9 mouse cellular contexts compared by ENCODE assay signal in genomic region chr3:127124375-127124993, GRCm38 (mm10).
DNase-seq lines count a peak whose midpoint lies in the region; ATAC-seq lines count a peak whose summit lies in the region.
"Had no signal": no experiment of that assay in that cellular context is flagged by ENCODE, and none has a peak within 500 bp of the region (broad histone marks: within the 10 kb centered on the region; RNA-seq: fewer than 3 reads in every experiment).

No protein-coding gene starts in this region.

- H3K36me3 ChIP-seq in embryonic facial prominence, embryonic 11.5 days (replicated peaks; ENCODE audit: control insufficient read depth, insufficient read depth, low read depth, low read length): no peaks in the 10 kb centered on the region
- no peaks in the 10 kb centered on the region for H3K36me3 ChIP-seq in hindbrain, embryonic 16.5 days (ENCODE audit: control insufficient read depth, insufficient read depth, low read length)
- no peaks in the 10 kb centered on the region for H3K36me3 ChIP-seq in liver, embryonic 16.5 days (ENCODE audit: control insufficient read depth, insufficient read depth)

- 45% methylated on average over 10 of the region's 10 CpGs for WGBS in embryonic facial prominence, embryonic 11.5 days
- WGBS in hindbrain, embryonic 16.5 days: 38% methylated on average over 10 of the region's 10 CpGs
- WGBS in liver, embryonic 16.5 days (ENCODE audit: insufficient replicate concordance): 60% methylated on average over 10 of the region's 10 CpGs

- no peak overlapping the region for H3K4me3 ChIP-seq in embryonic facial prominence, embryonic 11.5 days (ENCODE audit: low read depth, low read length)
- H3K4me3 ChIP-seq in hindbrain, embryonic 16.5 days (ENCODE audit: low read length): no peak overlapping the region
- H3K4me3 ChIP-seq in liver, embryonic 16.5 days (ENCODE audit: low read depth, low read length): peak overlapping the region; percentile 30

- peaks cover 2% of the 10 kb centered on the region for H3K4me1 ChIP-seq in embryonic facial prominence, embryonic 11.5 days (ENCODE audit: control insufficient read depth, insufficient read depth, low read length)
- peaks cover 4% of the 10 kb centered on the region; the same call in 1 of the 2 replicates for H3K4me1 ChIP-seq in hindbrain, embryonic 16.5 days (ENCODE audit: control insufficient read depth, insufficient read depth, low read depth, low read length)
- H3K4me1 ChIP-seq in liver, embryonic 16.5 days (ENCODE audit: control insufficient read depth, low read depth, low read length): no peaks in the 10 kb centered on the region

- H3K4me2 ChIP-seq in embryonic facial prominence, embryonic 11.5 days (ENCODE audit: low read depth, low read length): no peak overlapping the region
- no peak overlapping the region for H3K4me2 ChIP-seq in hindbrain, embryonic 16.5 days (ENCODE audit: low read length)
- peak overlapping the region; percentile 42 for H3K4me2 ChIP-seq in liver, embryonic 16.5 days (ENCODE audit: low read depth, low read length)

- DNase-seq in embryonic facial prominence, embryonic 11.5 days (ENCODE audit: low spot score): no peak
- DNase-seq in gastrocnemius, postnatal 14 days: peak; percentile 46
- DNase-seq in testis, postnatal 14 days (ENCODE audit: low spot score): no peak
- DNase-seq in thymus, postnatal 4 days: no peak
- DNase-seq in thymus, postnatal 10 days (ENCODE audit: low spot score in 2 of 2): no peak

- intact Hi-C loops in gastrocnemius, postnatal 14 days (cut with DNase I; ENCODE audit: low total_unique reads): no loop called here

- H3K27ac ChIP-seq in embryonic facial prominence, embryonic 11.5 days (replicated peaks; ENCODE audit: low read depth, low read length): no peak overlapping the region
- no peak overlapping the region for H3K27ac ChIP-seq in hindbrain, embryonic 16.5 days (ENCODE audit: low read depth, low read length)
- H3K27ac ChIP-seq in liver, embryonic 16.5 days (ENCODE audit: low read length): peak overlapping the region; percentile 88
- H3K27ac ChIP-seq: macrophage had no signal

- H3K9me3 ChIP-seq in embryonic facial prominence, embryonic 11.5 days (replicated peaks; ENCODE audit: control insufficient read depth, low read length): no peaks in the 10 kb centered on the region
- no peaks in the 10 kb centered on the region for H3K9me3 ChIP-seq in hindbrain, embryonic 16.5 days (ENCODE audit: control insufficient read depth, low read length)
- no peaks in the 10 kb centered on the region for H3K9me3 ChIP-seq in liver, embryonic 16.5 days (replicated peaks; ENCODE audit: control insufficient read depth, low read length)

- no peak overlapping the region for H3K9ac ChIP-seq in embryonic facial prominence, embryonic 11.5 days (replicated peaks; ENCODE audit: low read length)
- no peak overlapping the region for H3K9ac ChIP-seq in hindbrain, embryonic 16.5 days (ENCODE audit: low read depth, low read length)
- peak overlapping the region; percentile 24; the same call in 1 of the 2 replicates for H3K9ac ChIP-seq in liver, embryonic 16.5 days (ENCODE audit: low read depth, low read length)

- ATAC-seq in embryonic facial prominence, embryonic 11.5 days (replicated peaks; ENCODE audit: insufficient number of reproducible peaks, low FRiP score, low TSS enrichment, low read depth): peak; percentile 59; the same call in 1 of the 2 replicates
- ATAC-seq in hindbrain, embryonic 16.5 days: peak; percentile 38
- peak; percentile 69 for ATAC-seq in liver, embryonic 16.5 days (ENCODE audit: low read depth)
- ATAC-seq in monocyte, adult 5-6 weeks (replicated peaks; ENCODE audit: insufficient number of reproducible peaks, low FRiP score, low TSS enrichment, poor library complexity, severe bottlenecking): no peak

- H3K27me3 ChIP-seq in embryonic facial prominence, embryonic 11.5 days (ENCODE audit: control insufficient read depth, insufficient read depth, low read length): no peaks in the 10 kb centered on the region
- H3K27me3 ChIP-seq in hindbrain, embryonic 16.5 days (replicated peaks; ENCODE audit: control insufficient read depth, insufficient read depth, low read length): no peaks in the 10 kb centered on the region
- H3K27me3 ChIP-seq in liver, embryonic 16.5 days (ENCODE audit: control insufficient read depth, insufficient read depth, low read depth, low read length): no peaks in the 10 kb centered on the region
